Mouse (Mus musculus): ENCODE measurements around the gene Xkrx. TPM values are rescaled to one million over a fixed set of nuclear protein-coding genes. Genes with fewer than 3 reads are reported as not detected.

The Xkrx gene
- total RNA-seq, 2 experiments from 2014 or later, result 0.35 to 0.96 TPM

Other genes with a start within 250 kb of the Xkrx start
- 10 to 100 TPM; 12.9 to 14.7 TPM for gene Sytl4, start 180.3 kb downstream of the Xkrx start, total RNA-seq (2021)
- 10 to 100 TPM; 31.9 to 33.2 TPM for gene Cstf2, start 102.9 kb downstream of the Xkrx start, total RNA-seq (2021)
- gene Arl13a, start 25.4 kb upstream of the Xkrx start, total RNA-seq (2021), result not detected
- gene Nox1, start 59.9 kb upstream of the Xkrx start, total RNA-seq (2021), result not detected
- gene Trmt2b, start 114.9 kb upstream of the Xkrx start, total RNA-seq (2021), result 10 to 100 TPM; 41.9 to 46.7 TPM
- gene Tmem35a, start 133.1 kb upstream of the Xkrx start, total RNA-seq (2021), result 100 to 1,000 TPM; 284 to 319 TPM
- 1 to 10 TPM; 1.7 to 2.2 TPM for gene Cenpi, start 146.0 kb upstream of the Xkrx start, total RNA-seq (2021)
- under 1 TPM; 0.30 to 0.32 TPM for gene Drp2, start 242.5 kb upstream of the Xkrx start, total RNA-seq (2021)